Mouse (Mus musculus): ENCODE measurements around the gene Arv1. TPM values are rescaled to one million over a fixed set of nuclear protein-coding genes. Genes with fewer than 3 reads are reported as not detected.

Arv1 gene
- total and polyA plus RNA-seq, 3 experiments: 9.7 to 22.0 (median 11.9) TPM

DNA sequence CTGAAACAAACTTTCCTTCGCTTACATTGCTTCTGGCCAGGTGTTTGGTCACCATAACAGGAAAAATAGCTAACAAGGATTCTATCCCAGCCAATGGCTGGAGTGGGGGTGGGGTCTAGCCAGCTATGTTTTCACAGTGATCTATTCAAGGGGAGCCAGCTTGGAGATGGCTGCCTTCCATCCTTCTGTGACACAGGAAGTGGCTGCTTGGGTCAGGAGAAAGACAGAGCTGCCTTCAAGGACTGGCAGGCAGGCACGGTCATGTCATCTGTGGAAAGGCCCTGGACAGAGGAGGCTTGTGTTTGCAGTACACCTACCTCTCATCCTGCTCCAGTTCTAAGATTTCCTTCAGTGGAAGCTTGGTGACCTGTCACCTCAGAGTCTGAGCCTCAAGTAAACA, 50.5 kb downstream of the Arv1 start:
- Histone ChIP-seq H3K79me2 (replicated peaks; ENCODE audit: control insufficient read depth, extremely low read depth, insufficient read depth, poor library complexity, severe bottlenecking) (no peaks in the 10 kb centered on the region), H3K9me3 (replicated peaks; ENCODE audit: low read length) (peaks cover 10% of the 10 kb centered on the region), H3K27ac (ENCODE audit: insufficient read depth, low read depth) (no peak overlapping the region), H3K4me3 (replicated peaks in 1 of 3; ENCODE audit: low read depth in 2 of 3, low read length in 2 of 3, poor library complexity in 1 of 3) (no peak overlapping the region), H3K4me1 (ENCODE audit: control insufficient read depth in 1 of 2, insufficient read depth in 2 of 2) (0 out of 4 replicates have a peak, but pooled peaks cover 0 to 2% of the 10 kb centered on the region in 2 experiments), H3K9ac (ENCODE audit: insufficient read depth, low read depth) (no peak overlapping the region), H3K4me2 (ENCODE audit: insufficient read depth, low read depth, poor library complexity, severe bottlenecking) (no peak overlapping the region), H3K36me3 (replicated peaks in 1 of 2; ENCODE audit: control insufficient read depth in 1 of 2, insufficient read depth in 1 of 2, low read length in 1 of 2) (no peaks in the 10 kb centered on the region), H3K27me3 (replicated peaks) (peaks cover 62% of the 10 kb centered on the region)
- in situ Hi-C loops (cut with MboI; ENCODE audit: low pct_ligation_motif_present, low pct_unique_long_range_greater_than_20kb, low sequenced_read_pairs): loop anchor here (10.0 kb wide), 1 partner anchor 48 kb away; the partner anchor contains the start of genes Arv1 and Ttc13
- TF ChIP-seq USF1 (IDR thresholded peaks at IDR 0.05; ENCODE audit: low read depth, low read length) (no peak), MEF2A (IDR thresholded peaks at IDR 0.05; ENCODE audit: borderline replicate concordance, low read depth, low read length) (no peak), ZC3H11A (IDR thresholded peaks at IDR 0.05; ENCODE audit: low read depth, low read length) (no peak), ZMIZ1 (IDR thresholded peaks at IDR 0.05; ENCODE audit: low read depth, low read length) (no peak), CHD2 (IDR thresholded peaks at IDR 0.05; ENCODE audit: low read length) (no peak), MAFK (IDR thresholded peaks at IDR 0.05; ENCODE audit: insufficient replicate concordance, low read length) (no peak), PAX5 (IDR thresholded peaks at IDR 0.05; ENCODE audit: low read length) (no peak), RCOR1 (conservative IDR thresholded peaks at IDR 0.05; ENCODE audit: low read depth, low read length) (no peak), ZKSCAN1 (IDR thresholded peaks at IDR 0.05; ENCODE audit: borderline replicate concordance, low read depth, low read length) (no peak), NELFE (IDR thresholded peaks at IDR 0.05; ENCODE audit: low read depth, low read length) (no peak), JUND (conservative IDR thresholded peaks at IDR 0.05; ENCODE audit: low read depth, low read length) (no peak), CHD1 (IDR thresholded peaks at IDR 0.05; ENCODE audit: low read depth, low read length) (no peak), BHLHE40 (IDR thresholded peaks at IDR 0.05; ENCODE audit: low read depth, low read length) (no peak)
- dilution Hi-C loops (cut with MboI; ENCODE audit: extremely low pct_ligation_motif_present, extremely low pct_unique_long_range_greater_than_20kb, low sequenced_read_pairs): no loop called here
- DNase-seq (ENCODE audit: extremely low read depth): no peak

DNA sequence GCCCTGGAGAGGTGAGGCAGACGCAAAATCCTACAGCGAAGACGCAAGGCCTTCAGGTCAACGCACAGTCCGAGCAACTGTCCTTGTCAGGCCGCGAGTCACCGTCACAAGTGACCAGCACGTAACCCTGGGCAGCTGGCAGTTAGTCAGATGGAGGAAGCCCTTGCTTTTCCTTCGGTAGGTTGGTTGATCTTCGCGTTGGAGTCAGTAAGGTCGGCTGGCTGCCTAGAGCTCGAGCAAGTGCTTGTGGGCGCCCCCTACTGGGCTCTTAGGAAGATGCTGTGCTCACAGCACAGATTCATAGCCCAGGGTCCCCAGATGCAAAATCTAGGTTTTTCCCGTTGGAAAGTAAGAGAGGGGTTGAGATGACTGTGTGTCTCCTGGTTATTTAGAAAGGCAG, 53.8 kb downstream of the Arv1 start:
- H3K4me3 ChIP-seq (replicated peaks in 1 of 3; ENCODE audit: low read depth in 2 of 3, low read length in 2 of 3, poor library complexity in 1 of 3): no peak overlapping the region
- TF ChIP-seq CTCF (conservative IDR thresholded peaks at IDR 0.05 in 1 of 2, IDR thresholded peaks at IDR 0.05 in 1 of 2; ENCODE audit: low read depth in 2 of 2, low read length in 2 of 2) (peak; percentile 54 to 89), RAD21 (IDR thresholded peaks at IDR 0.05; ENCODE audit: low read depth, low read length) (peak; percentile 69), ZC3H11A (IDR thresholded peaks at IDR 0.05; ENCODE audit: low read depth, low read length) (0 out of 2 replicates have a peak, but pooled peaks have one; percentile 8), SMC3 (IDR thresholded peaks at IDR 0.05; ENCODE audit: low read depth, low read length) (peak; percentile 82), MEF2A (IDR thresholded peaks at IDR 0.05; ENCODE audit: borderline replicate concordance, low read depth, low read length) (no peak), GABPA (IDR thresholded peaks at IDR 0.05; ENCODE audit: insufficient replicate concordance, low read depth, low read length) (no peak), ELF1 (IDR thresholded peaks at IDR 0.05; ENCODE audit: low read depth, low read length) (0 out of 2 replicates have a peak, but pooled peaks have one; percentile 31), BHLHE40 (IDR thresholded peaks at IDR 0.05; ENCODE audit: low read depth, low read length) (no peak)
- H3K36me3 ChIP-seq (replicated peaks in 1 of 2; ENCODE audit: control insufficient read depth in 1 of 2, insufficient read depth in 1 of 2, low read length in 1 of 2): no peaks in the 10 kb centered on the region
- in situ Hi-C loops (cut with MboI; ENCODE audit: low pct_ligation_motif_present, low pct_unique_long_range_greater_than_20kb, low sequenced_read_pairs) (loop anchor here (10.0 kb wide), 1 partner anchor 51 kb away; the partner anchor contains the start of genes Arv1 and Ttc13), dilution Hi-C loops (cut with MboI; ENCODE audit: extremely low pct_ligation_motif_present, extremely low pct_unique_long_range_greater_than_20kb, low sequenced_read_pairs) (no loop called here)
- peaks cover 75% of the 10 kb centered on the region for H3K27me3 ChIP-seq (replicated peaks)
- H3K4me1 ChIP-seq (ENCODE audit: control insufficient read depth in 1 of 2, insufficient read depth in 2 of 2): peaks cover 2 to 5% of the 10 kb centered on the region in 2 experiments; a peak in 2 of 4 replicates
- no peak overlapping the region for H3K9ac ChIP-seq (ENCODE audit: insufficient read depth, low read depth)
- DNase-seq (ENCODE audit: extremely low read depth): peak; percentile 77
- H3K79me2 ChIP-seq (replicated peaks; ENCODE audit: control insufficient read depth, extremely low read depth, insufficient read depth, poor library complexity, severe bottlenecking): no peaks in the 10 kb centered on the region
- H3K27ac ChIP-seq (ENCODE audit: insufficient read depth, low read depth): no peak overlapping the region
- H3K4me2 ChIP-seq (ENCODE audit: insufficient read depth, low read depth, poor library complexity, severe bottlenecking): no peak overlapping the region
- no peaks in the 10 kb centered on the region for H3K9me3 ChIP-seq (replicated peaks; ENCODE audit: low read length)

All from CH12.LX (cell line).